Mouse (Mus musculus): Measurements from ENCODE around the gene Numb. TPM values are rescaled to one million over a fixed set of nuclear protein-coding genes. Genes with fewer than 3 reads are reported as not detected.

Numb gene
- total and polyA plus RNA-seq, 2 experiments from 2014 or later = 9.0 to 17.5 TPM

GRCm38 (mm10) chr12:83790749-83791148 lies 131.0 kb downstream of the Numb start:
- H3K36me3 ChIP-seq (ENCODE audit: insufficient read depth, low read length) = peaks cover 5% of the 10 kb centered on the region; the same call in 1 of the 2 replicates
- WGBS = 83% methylated on average over 4 of the region's 4 CpGs
- H3K4me2 ChIP-seq (ENCODE audit: low read depth, low read length, poor library complexity, severe bottlenecking) = no peak overlapping the region
- no peaks in the 10 kb centered on the region for H3K4me1 ChIP-seq (ENCODE audit: insufficient read depth, low read length)
- no peak overlapping the region for H3K27ac ChIP-seq (ENCODE audit: low read depth, low read length)
- TF ChIP-seq CTCF (IDR thresholded peaks at IDR 0.05) = no peak
- H3K27me3 ChIP-seq (ENCODE audit: insufficient read depth, low read length) = no peaks in the 10 kb centered on the region
- no peak for ATAC-seq (ENCODE audit: low FRiP score)
- H3K9ac ChIP-seq (replicated peaks; ENCODE audit: low read length, poor library complexity, severe bottlenecking) = no peak overlapping the region
- no peak for DNase-seq (ENCODE audit: low spot score)
- H3K9me3 ChIP-seq (ENCODE audit: low read length) = no peaks in the 10 kb centered on the region
- no peak overlapping the region for H3K4me3 ChIP-seq (ENCODE audit: low read depth, low read length)

- no peak for ATAC-seq (ENCODE audit: low FRiP score)
Measured at GRCm38 (mm10) chr12:83789781-83790140, 132.0 kb downstream of the Numb start.

GRCm38 (mm10) chr12:83789051-83789780 lies 132.5 kb downstream of the Numb start:
- DNase-seq (ENCODE audit: low spot score) (no peak), ATAC-seq (ENCODE audit: low FRiP score) (no peak)
- H3K9me3 ChIP-seq (ENCODE audit: low read length) = no peaks in the 10 kb centered on the region
- no peaks in the 10 kb centered on the region for H3K36me3 ChIP-seq (ENCODE audit: insufficient read depth, low read length)
- no peak overlapping the region for H3K9ac ChIP-seq (replicated peaks; ENCODE audit: low read length, poor library complexity, severe bottlenecking)
- no peak overlapping the region for H3K4me3 ChIP-seq (ENCODE audit: low read depth, low read length)
- 82% methylated on average over 17 of the region's 17 CpGs for WGBS
- TF ChIP-seq CTCF (IDR thresholded peaks at IDR 0.05) = no peak
- H3K27me3 ChIP-seq (ENCODE audit: insufficient read depth, low read length) = no peaks in the 10 kb centered on the region
- no peak overlapping the region for H3K27ac ChIP-seq (ENCODE audit: low read depth, low read length)
- H3K4me1 ChIP-seq (ENCODE audit: insufficient read depth, low read length) = no peaks in the 10 kb centered on the region
- no peak overlapping the region for H3K4me2 ChIP-seq (ENCODE audit: low read depth, low read length, poor library complexity, severe bottlenecking)

More at GRCm38 (mm10) chr12:83789781-83790140, 132.0 kb downstream of the Numb start:
- Histone ChIP-seq H3K4me2 (ENCODE audit: low read depth, low read length, poor library complexity, severe bottlenecking) (no peak overlapping the region), H3K36me3 (ENCODE audit: insufficient read depth, low read length) (no peaks in the 10 kb centered on the region), H3K9me3 (ENCODE audit: low read length) (no peaks in the 10 kb centered on the region), H3K9ac (replicated peaks; ENCODE audit: low read length, poor library complexity, severe bottlenecking) (no peak overlapping the region), H3K27ac (ENCODE audit: low read depth, low read length) (no peak overlapping the region), H3K4me3 (ENCODE audit: low read depth, low read length) (no peak overlapping the region), H3K27me3 (ENCODE audit: insufficient read depth, low read length) (no peaks in the 10 kb centered on the region), H3K4me1 (ENCODE audit: insufficient read depth, low read length) (no peaks in the 10 kb centered on the region)
- 46% methylated on average over 4 of the region's 4 CpGs for WGBS
- no peak for DNase-seq (ENCODE audit: low spot score)
- TF ChIP-seq CTCF (IDR thresholded peaks at IDR 0.05) = no peak

GRCm38 (mm10) chr12:83785305-83785704 lies 136.4 kb downstream of the Numb start:
- DNase-seq (ENCODE audit: low spot score) = no peak
- WGBS = 44% methylated on average over 4 of the region's 4 CpGs

GRCm38 (mm10) chr12:83782669-83783068 lies 139.1 kb downstream of the Numb start:
- TF ChIP-seq CTCF (IDR thresholded peaks at IDR 0.05) = no peak
- H3K27ac ChIP-seq (ENCODE audit: low read depth, low read length) = no peak overlapping the region
- no peaks in the 10 kb centered on the region for H3K4me1 ChIP-seq (ENCODE audit: insufficient read depth, low read length)
- no peaks in the 10 kb centered on the region for H3K27me3 ChIP-seq (ENCODE audit: insufficient read depth, low read length)
- H3K36me3 ChIP-seq (ENCODE audit: insufficient read depth, low read length) = no peaks in the 10 kb centered on the region
- ATAC-seq (ENCODE audit: low FRiP score) (no peak), DNase-seq (ENCODE audit: low spot score) (no peak)
- 95% methylated on average over 10 of the region's 10 CpGs for WGBS
- H3K4me2 ChIP-seq (ENCODE audit: low read depth, low read length, poor library complexity, severe bottlenecking) = no peak overlapping the region
- no peaks in the 10 kb centered on the region for H3K9me3 ChIP-seq (ENCODE audit: low read length)
- no peak overlapping the region for H3K4me3 ChIP-seq (ENCODE audit: low read depth, low read length)
- no peak overlapping the region for H3K9ac ChIP-seq (replicated peaks; ENCODE audit: low read length, poor library complexity, severe bottlenecking)

More at GRCm38 (mm10) chr12:83785305-83785704, 136.4 kb downstream of the Numb start:
- no peak for ATAC-seq (ENCODE audit: low FRiP score)
- Histone ChIP-seq H3K4me2 (ENCODE audit: low read depth, low read length, poor library complexity, severe bottlenecking) (no peak overlapping the region), H3K4me1 (ENCODE audit: insufficient read depth, low read length) (no peaks in the 10 kb centered on the region), H3K27ac (ENCODE audit: low read depth, low read length) (no peak overlapping the region), H3K9ac (replicated peaks; ENCODE audit: low read length, poor library complexity, severe bottlenecking) (no peak overlapping the region), H3K36me3 (ENCODE audit: insufficient read depth, low read length) (no peaks in the 10 kb centered on the region), H3K9me3 (ENCODE audit: low read length) (no peaks in the 10 kb centered on the region), H3K4me3 (ENCODE audit: low read depth, low read length) (no peak overlapping the region), H3K27me3 (ENCODE audit: insufficient read depth, low read length) (no peaks in the 10 kb centered on the region)
- TF ChIP-seq CTCF (IDR thresholded peaks at IDR 0.05) = no peak

- Histone ChIP-seq H3K9ac (replicated peaks; ENCODE audit: low read length, poor library complexity, severe bottlenecking) (no peak overlapping the region), H3K4me1 (ENCODE audit: insufficient read depth, low read length) (no peaks in the 10 kb centered on the region), H3K4me3 (ENCODE audit: low read depth, low read length) (no peak overlapping the region), H3K4me2 (ENCODE audit: low read depth, low read length, poor library complexity, severe bottlenecking) (no peak overlapping the region), H3K36me3 (ENCODE audit: insufficient read depth, low read length) (no peaks in the 10 kb centered on the region), H3K27ac (ENCODE audit: low read depth, low read length) (no peak overlapping the region), H3K27me3 (ENCODE audit: insufficient read depth, low read length) (no peaks in the 10 kb centered on the region), H3K9me3 (ENCODE audit: low read length) (no peaks in the 10 kb centered on the region)
- TF ChIP-seq CTCF (IDR thresholded peaks at IDR 0.05) = no peak
- WGBS = 80% methylated on average over 23 of the region's 23 CpGs
- no peak for ATAC-seq (ENCODE audit: low FRiP score)
- DNase-seq (ENCODE audit: low spot score) = peak; percentile 38
Measured at GRCm38 (mm10) chr12:83781640-83782278, 140.0 kb downstream of the Numb start.
